Mouse (Mus musculus) embryo, embryonic 11.5 days (tissue): ENCODE results near the gene Gm9736.
"Not testable (repeated sequence)": the region's sequence is repeated elsewhere in the genome, so short reads cannot be mapped to it uniquely, and the experiment has no call there.

Experiments
- DNase-seq: peaks from one replicate; pipeline ENCODE4 v3.0.0-alpha.2; 2012; ENCODE audit warnings: low read depth, low spot score

The Gm9736 gene

GRCm38 (mm10) chr10:77751254-77751653, at the start of gene Gm9736:
TSS of gene Gm9736 (minus strand) at chr10:77751354.
- not testable (repeated sequence) for DNase-seq

- no peak for DNase-seq
These were observed 47.9 kb upstream of the Gm9736 start, which contains the start of gene Gm19668 for GRCm38 (mm10) chr10:77798921-77799508. TSS of gene Gm19668 (minus strand) at chr10:77799133.

GRCm38 (mm10) chr10:77798164-77798920, 47.2 kb upstream of the Gm9736 start:
- DNase-seq, result not testable (repeated sequence)

- DNase-seq, result no peak
These were observed 46.5 kb upstream of the Gm9736 start for GRCm38 (mm10) chr10:77797677-77798076.

GRCm38 (mm10) chr10:77794976-77795375, 43.8 kb upstream of the Gm9736 start, which contains the start of gene Gm9639:
TSS of gene Gm9639 (minus strand) at chr10:77795076.
- no peak for DNase-seq

- no peak for DNase-seq
These were observed 37.5 kb upstream of the Gm9736 start for GRCm38 (mm10) chr10:77788621-77789020.

- DNase-seq, result not testable (repeated sequence)
These were observed 36.7 kb upstream of the Gm9736 start, which contains the start of gene Gm7137 for GRCm38 (mm10) chr10:77787876-77788275. TSS of gene Gm7137 (minus strand) at chr10:77788200.

- not testable (repeated sequence) for DNase-seq
These were observed 32.2 kb upstream of the Gm9736 start for GRCm38 (mm10) chr10:77783396-77783795.

GRCm38 (mm10) chr10:77782442-77782841, 31.3 kb upstream of the Gm9736 start, which contains the start of gene Gm3250:
TSS of gene Gm3250 (minus strand) at chr10:77782542.
- not testable (repeated sequence) for DNase-seq

- DNase-seq, result not testable (repeated sequence)
These were observed 25.7 kb upstream of the Gm9736 start, which contains the start of gene Gm7138 for GRCm38 (mm10) chr10:77776844-77777243. TSS of gene Gm7138 (minus strand) at chr10:77776944.

GRCm38 (mm10) chr10:77772142-77772541, 21.0 kb upstream of the Gm9736 start:
- not testable (repeated sequence) for DNase-seq

- DNase-seq, result not testable (repeated sequence)
These were observed 20.1 kb upstream of the Gm9736 start, which contains the start of gene Gm3238 for GRCm38 (mm10) chr10:77771225-77771624. TSS of gene Gm3238 (minus strand) at chr10:77771325.

- no peak for DNase-seq
These were observed 18.6 kb upstream of the Gm9736 start for GRCm38 (mm10) chr10:77769727-77770126.

GRCm38 (mm10) chr10:77759582-77759981, 8.4 kb upstream of the Gm9736 start, which contains the start of gene Gm3233:
TSS of gene Gm3233 (minus strand) at chr10:77759682.
- DNase-seq, result not testable (repeated sequence)

- DNase-seq, result no peak
These were observed 2.3 kb upstream of the Gm9736 start for GRCm38 (mm10) chr10:77753448-77753847.

GRCm38 (mm10) chr10:77752312-77752711, 1.2 kb upstream of the Gm9736 start:
- DNase-seq, result not testable (repeated sequence)

GRCm38 (mm10) chr10:77750686-77751085, 468 bp downstream of the Gm9736 start:
- not testable (repeated sequence) for DNase-seq

GRCm38 (mm10) chr10:77741924-77742688, 9.0 kb downstream of the Gm9736 start, which contains the start of gene Gm18596:
TSS of gene Gm18596 (minus strand) at chr10:77742638.
- not testable (repeated sequence) for DNase-seq

GRCm38 (mm10) chr10:77738929-77739328, 12.2 kb downstream of the Gm9736 start:
- no peak for DNase-seq

GRCm38 (mm10) chr10:77735928-77736327, 15.2 kb downstream of the Gm9736 start:
- no peak for DNase-seq

- DNase-seq, result no peak
These were observed 21.9 kb downstream of the Gm9736 start for GRCm38 (mm10) chr10:77729241-77729640.
